Mouse (Mus musculus) heart, adult 2 months (tissue): ENCODE data around the gene Myo19.
"Not testable (repeated sequence)": the region's sequence is repeated elsewhere in the genome, so short reads cannot be mapped to it uniquely, and the experiment has no call there.

Source experiments
- CTCF ChIP-seq: fragments of 200-600 bp; IDR thresholded peaks from 2 replicates; pipeline ENCODE4 v1.8.1; 2022; ENCODE audit warnings: antibody characterized with exemption, mild to moderate bottlenecking, moderate library complexity
- POLR2A ChIP-seq: fragments of 200-500 bp; IDR thresholded peaks from 2 replicates; pipeline ENCODE4 v1.6.1; 2011; ENCODE audit warnings: mild to moderate bottlenecking, low read depth, low read length, control low read depth; ENCODE audit not compliant: insufficient read depth

DNA sequence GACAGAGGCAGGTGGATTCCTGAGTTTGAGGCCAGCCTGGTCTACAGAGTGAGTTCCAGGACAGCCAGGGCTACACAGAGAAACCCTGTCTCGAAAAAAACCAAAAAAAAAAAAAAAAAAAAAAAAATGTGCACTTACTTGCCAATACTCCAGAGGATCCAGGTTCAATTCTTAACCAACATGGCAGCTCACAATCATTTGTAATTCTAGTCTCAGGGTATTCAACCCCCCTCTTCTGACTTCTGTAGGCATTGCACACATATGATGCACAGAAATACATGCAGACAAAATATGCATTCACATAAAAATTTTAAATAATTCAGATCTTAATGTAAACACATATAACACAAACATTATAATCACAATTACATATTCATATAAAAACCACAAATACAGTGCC lies 3.9 kb upstream of the Myo19 start:
- not testable (repeated sequence) for TF ChIP-seq CTCF, POLR2A
